Mouse (Mus musculus): Measurements from ENCODE around the gene Nck1. TPM values are rescaled to one million over a fixed set of nuclear protein-coding genes. Genes with fewer than 3 reads are reported as not detected.

Gene Nck1
- polyA plus RNA-seq, 1 experiment = 53.3 TPM

GRCm38 (mm10) chr9:100474056-100474455 lies 71.9 kb downstream of the Nck1 start:
- TF ChIP-seq CTCF (IDR thresholded peaks at IDR 0.05; ENCODE audit: borderline replicate concordance, insufficient read depth, low read depth, low read length) = no peak
- TF ChIP-seq POLR2A (IDR thresholded peaks at IDR 0.05; ENCODE audit: borderline replicate concordance, insufficient read depth, low read length) = no peak
- 91% methylated on average over 1 of the region's 1 CpGs for WGBS
- Histone ChIP-seq H3K27ac (ENCODE audit: insufficient read depth, low read length) (no peak overlapping the region), H3K27me3 (ENCODE audit: control insufficient read depth, insufficient read depth, low read length) (no peaks in the 10 kb centered on the region), H3K4me3 (replicated peaks; ENCODE audit: insufficient read depth, low read depth, low read length) (no peak overlapping the region), H3K4me1 (ENCODE audit: control insufficient read depth, insufficient read depth, low read length) (peaks cover 28% of the 10 kb centered on the region)
- no peak for DNase-seq

- Histone ChIP-seq H3K27ac (ENCODE audit: insufficient read depth, low read length) (peak overlapping the region; percentile 1; the same call in 1 of the 2 replicates), H3K27me3 (ENCODE audit: control insufficient read depth, insufficient read depth, low read length) (no peaks in the 10 kb centered on the region), H3K4me3 (replicated peaks; ENCODE audit: insufficient read depth, low read depth, low read length) (no peak overlapping the region), H3K4me1 (ENCODE audit: control insufficient read depth, insufficient read depth, low read length) (peaks cover 35% of the 10 kb centered on the region)
- DNase-seq = no peak
- TF ChIP-seq POLR2A (IDR thresholded peaks at IDR 0.05; ENCODE audit: borderline replicate concordance, insufficient read depth, low read length) (no peak), CTCF (IDR thresholded peaks at IDR 0.05; ENCODE audit: borderline replicate concordance, insufficient read depth, low read depth, low read length) (no peak)
- 76% methylated on average over 6 of the region's 6 CpGs for WGBS
Observed at GRCm38 (mm10) chr9:100473361-100473760, 72.6 kb downstream of the Nck1 start.

GRCm38 (mm10) chr9:100472931-100473330 lies 73.0 kb downstream of the Nck1 start:
- DNase-seq = no peak
- WGBS = 95% methylated on average over 8 of the region's 8 CpGs
- no peak overlapping the region for H3K4me3 ChIP-seq (replicated peaks; ENCODE audit: insufficient read depth, low read depth, low read length)
- peaks cover 39% of the 10 kb centered on the region for H3K4me1 ChIP-seq (ENCODE audit: control insufficient read depth, insufficient read depth, low read length)
- TF ChIP-seq CTCF (IDR thresholded peaks at IDR 0.05; ENCODE audit: borderline replicate concordance, insufficient read depth, low read depth, low read length) = no peak
- TF ChIP-seq POLR2A (IDR thresholded peaks at IDR 0.05; ENCODE audit: borderline replicate concordance, insufficient read depth, low read length) = no peak
- no peak overlapping the region; the same call in 1 of the 2 replicates for H3K27ac ChIP-seq (ENCODE audit: insufficient read depth, low read length)
- no peaks in the 10 kb centered on the region for H3K27me3 ChIP-seq (ENCODE audit: control insufficient read depth, insufficient read depth, low read length)

- peaks cover 51% of the 10 kb centered on the region for H3K4me1 ChIP-seq (ENCODE audit: control insufficient read depth, insufficient read depth, low read length)
- no peaks in the 10 kb centered on the region for H3K27me3 ChIP-seq (ENCODE audit: control insufficient read depth, insufficient read depth, low read length)
- H3K4me3 ChIP-seq (replicated peaks; ENCODE audit: insufficient read depth, low read depth, low read length) = no peak overlapping the region
- no peak for DNase-seq
- TF ChIP-seq POLR2A (IDR thresholded peaks at IDR 0.05; ENCODE audit: borderline replicate concordance, insufficient read depth, low read length) (no peak), CTCF (IDR thresholded peaks at IDR 0.05; ENCODE audit: borderline replicate concordance, insufficient read depth, low read depth, low read length) (no peak)
- peak overlapping the region; percentile 100 for H3K27ac ChIP-seq (ENCODE audit: insufficient read depth, low read length)
- 55% methylated on average over 4 of the region's 4 CpGs for WGBS
Observed at GRCm38 (mm10) chr9:100471605-100471953, 74.4 kb downstream of the Nck1 start.

GRCm38 (mm10) chr9:100470936-100471604 lies 74.9 kb downstream of the Nck1 start:
- H3K27me3 ChIP-seq (ENCODE audit: control insufficient read depth, insufficient read depth, low read length) = no peaks in the 10 kb centered on the region
- peak overlapping the region; percentile 100 for H3K27ac ChIP-seq (ENCODE audit: insufficient read depth, low read length)
- WGBS = 4% methylated on average over 8 of the region's 8 CpGs
- no peak for TF ChIP-seq CTCF (IDR thresholded peaks at IDR 0.05; ENCODE audit: borderline replicate concordance, insufficient read depth, low read depth, low read length)
- TF ChIP-seq POLR2A (IDR thresholded peaks at IDR 0.05; ENCODE audit: borderline replicate concordance, insufficient read depth, low read length) = peak; percentile 35; the same call in 1 of the 2 replicates
- peaks cover 53% of the 10 kb centered on the region for H3K4me1 ChIP-seq (ENCODE audit: control insufficient read depth, insufficient read depth, low read length)
- DNase-seq = peak; percentile 98 to 99
- H3K4me3 ChIP-seq (replicated peaks; ENCODE audit: insufficient read depth, low read depth, low read length) = no peak overlapping the region

- WGBS = 41% methylated on average over 1 of the region's 1 CpGs
- DNase-seq = no peak
- Histone ChIP-seq H3K4me1 (ENCODE audit: control insufficient read depth, insufficient read depth, low read length) (peaks cover 55% of the 10 kb centered on the region), H3K4me3 (replicated peaks; ENCODE audit: insufficient read depth, low read depth, low read length) (no peak overlapping the region), H3K27ac (ENCODE audit: insufficient read depth, low read length) (peak overlapping the region; percentile 90), H3K27me3 (ENCODE audit: control insufficient read depth, insufficient read depth, low read length) (no peaks in the 10 kb centered on the region)
- no peak for TF ChIP-seq CTCF (IDR thresholded peaks at IDR 0.05; ENCODE audit: borderline replicate concordance, insufficient read depth, low read depth, low read length)
- TF ChIP-seq POLR2A (IDR thresholded peaks at IDR 0.05; ENCODE audit: borderline replicate concordance, insufficient read depth, low read length) = no peak
Observed at GRCm38 (mm10) chr9:100470228-100470627, 75.7 kb downstream of the Nck1 start.

GRCm38 (mm10) chr9:100469681-100470080 lies 76.3 kb downstream of the Nck1 start:
- WGBS = 33% methylated on average over 3 of the region's 3 CpGs
- Histone ChIP-seq H3K4me1 (ENCODE audit: control insufficient read depth, insufficient read depth, low read length) (peaks cover 55% of the 10 kb centered on the region), H3K27me3 (ENCODE audit: control insufficient read depth, insufficient read depth, low read length) (no peaks in the 10 kb centered on the region), H3K27ac (ENCODE audit: insufficient read depth, low read length) (peak overlapping the region; percentile 90), H3K4me3 (replicated peaks; ENCODE audit: insufficient read depth, low read depth, low read length) (no peak overlapping the region)
- peak in 1 of 2 experiments; percentile 47 for DNase-seq
- TF ChIP-seq POLR2A (IDR thresholded peaks at IDR 0.05; ENCODE audit: borderline replicate concordance, insufficient read depth, low read length) (no peak), CTCF (IDR thresholded peaks at IDR 0.05; ENCODE audit: borderline replicate concordance, insufficient read depth, low read depth, low read length) (no peak)

- TF ChIP-seq CTCF (IDR thresholded peaks at IDR 0.05; ENCODE audit: borderline replicate concordance, insufficient read depth, low read depth, low read length) = no peak
- TF ChIP-seq POLR2A (IDR thresholded peaks at IDR 0.05; ENCODE audit: borderline replicate concordance, insufficient read depth, low read length) = no peak
- peak overlapping the region; percentile 99 for H3K27ac ChIP-seq (ENCODE audit: insufficient read depth, low read length)
- H3K27me3 ChIP-seq (ENCODE audit: control insufficient read depth, insufficient read depth, low read length) = no peaks in the 10 kb centered on the region
- H3K4me1 ChIP-seq (ENCODE audit: control insufficient read depth, insufficient read depth, low read length) = peaks cover 60% of the 10 kb centered on the region
- no peak overlapping the region for H3K4me3 ChIP-seq (replicated peaks; ENCODE audit: insufficient read depth, low read depth, low read length)
- DNase-seq = peak in 1 of 2 experiments; percentile 51
- 43% methylated on average over 8 of the region's 8 CpGs for WGBS
Observed at GRCm38 (mm10) chr9:100468151-100468550, 77.8 kb downstream of the Nck1 start.

Measured in cerebellum, adult 2 months (tissue).